Mouse (Mus musculus): ENCODE data around the gene Olig1. TPM values are rescaled to one million over a fixed set of nuclear protein-coding genes. Genes with fewer than 3 reads are reported as not detected.
A peak's percentile ranks its signal among the peaks of the same experiment; 100 is the strongest.

The Olig1 gene
- polyA plus RNA-seq (2015; fragmentation: Nextera tagmentation; extraction: Ambion mirVana): 0.07 and 0.09 TPM in 2 replicates

- Histone ChIP-seq H3K27ac (ENCODE audit: low read length) (no peak within 1 kb of the TSS), H3K4me3 (ENCODE audit: low read length) (peak within 1 kb of the TSS; percentile 50), H3K4me2 (ENCODE audit: low read depth, low read length) (peak within 1 kb of the TSS; percentile 82), H3K27me3 (ENCODE audit: control insufficient read depth, insufficient read depth, low read length) (peaks cover 87% of the 10 kb centered on the region), H3K9ac (ENCODE audit: low read length) (no peak within 1 kb of the TSS), H3K4me1 (ENCODE audit: control insufficient read depth, insufficient read depth, low read length) (peaks cover 6% of the 10 kb centered on the region; the same call in 1 of the 2 replicates), H3K36me3 (ENCODE audit: control insufficient read depth, insufficient read depth) (no peaks in the 10 kb centered on the region), H3K9me3 (replicated peaks; ENCODE audit: control insufficient read depth, low read length) (no peaks in the 10 kb centered on the region)
- under 1% methylated on average over 64 of the region's 64 CpGs for WGBS
- ATAC-seq (replicated peaks; ENCODE audit: extremely low read depth, insufficient read depth, low FRiP score): peak; percentile 69; the same call in 1 of the 2 replicates
Measured at GRCm38 (mm10) chr16:91269468-91270211, at the start of gene Olig1. Olig1 (plus strand) TSS chr16:91269772.

GRCm38 (mm10) chr16:91222171-91222642, 47.4 kb upstream of the Olig1 start:
- H3K9me3 ChIP-seq (replicated peaks; ENCODE audit: control insufficient read depth, low read length): peaks cover 4% of the 10 kb centered on the region
- peaks cover 16% of the 10 kb centered on the region for H3K4me1 ChIP-seq (ENCODE audit: control insufficient read depth, insufficient read depth, low read length)
- under 1% methylated on average over 25 of the region's 25 CpGs for WGBS
- H3K4me2 ChIP-seq (ENCODE audit: low read depth, low read length): peak overlapping the region; percentile 11; the same call in 1 of the 2 replicates
- H3K9ac ChIP-seq (ENCODE audit: low read length): no peak overlapping the region
- no peaks in the 10 kb centered on the region for H3K36me3 ChIP-seq (ENCODE audit: control insufficient read depth, insufficient read depth)
- H3K27me3 ChIP-seq (ENCODE audit: control insufficient read depth, insufficient read depth, low read length): peaks cover 98% of the 10 kb centered on the region
- no peak for ATAC-seq (replicated peaks; ENCODE audit: extremely low read depth, insufficient read depth, low FRiP score)
- peak overlapping the region; percentile 6 for H3K4me3 ChIP-seq (ENCODE audit: low read length)
- H3K27ac ChIP-seq (ENCODE audit: low read length): no peak overlapping the region

DNA sequence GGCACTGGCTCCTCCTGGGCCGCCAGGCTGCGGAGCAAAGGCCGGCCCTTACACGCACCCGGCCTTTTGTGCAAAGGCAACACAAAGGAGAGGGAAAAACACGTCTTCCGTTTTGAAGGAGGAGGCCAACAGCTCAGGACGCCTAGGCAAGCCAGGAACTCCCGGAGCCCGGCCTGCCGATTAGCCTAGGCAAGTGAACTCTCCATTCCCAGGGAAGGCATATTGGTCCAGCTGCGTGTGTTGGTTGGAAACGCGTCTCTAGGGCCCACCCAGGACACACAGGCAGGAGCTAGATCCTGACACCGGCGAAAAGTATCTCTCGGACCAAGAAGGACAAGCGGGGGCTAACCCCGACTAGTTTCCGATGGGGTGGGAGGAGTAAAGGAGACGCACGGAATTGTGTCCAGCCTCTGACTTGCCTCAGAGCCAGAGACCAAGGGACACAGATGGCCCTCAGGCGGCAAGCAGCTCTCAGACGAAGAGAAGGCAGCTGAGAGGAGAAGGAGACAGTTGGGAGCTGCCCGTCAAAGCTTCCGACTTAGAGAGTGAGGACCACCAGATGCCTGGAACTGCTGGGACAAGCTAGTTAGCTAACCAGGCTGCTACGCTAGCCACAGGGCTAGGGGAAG, 46.8 kb upstream of the Olig1 start:
- under 1% methylated on average over 27 of the region's 27 CpGs for WGBS
- no peak overlapping the region for H3K27ac ChIP-seq (ENCODE audit: low read length)
- H3K36me3 ChIP-seq (ENCODE audit: control insufficient read depth, insufficient read depth): no peaks in the 10 kb centered on the region
- H3K4me2 ChIP-seq (ENCODE audit: low read depth, low read length): peak overlapping the region; percentile 11; the same call in 1 of the 2 replicates
- peak overlapping the region; percentile 6 for H3K4me3 ChIP-seq (ENCODE audit: low read length)
- peaks cover 4% of the 10 kb centered on the region for H3K9me3 ChIP-seq (replicated peaks; ENCODE audit: control insufficient read depth, low read length)
- H3K27me3 ChIP-seq (ENCODE audit: control insufficient read depth, insufficient read depth, low read length): peaks cover 99% of the 10 kb centered on the region
- no peak overlapping the region for H3K9ac ChIP-seq (ENCODE audit: low read length)
- ATAC-seq (replicated peaks; ENCODE audit: extremely low read depth, insufficient read depth, low FRiP score): no peak
- H3K4me1 ChIP-seq (ENCODE audit: control insufficient read depth, insufficient read depth, low read length): peaks cover 17% of the 10 kb centered on the region

DNA sequence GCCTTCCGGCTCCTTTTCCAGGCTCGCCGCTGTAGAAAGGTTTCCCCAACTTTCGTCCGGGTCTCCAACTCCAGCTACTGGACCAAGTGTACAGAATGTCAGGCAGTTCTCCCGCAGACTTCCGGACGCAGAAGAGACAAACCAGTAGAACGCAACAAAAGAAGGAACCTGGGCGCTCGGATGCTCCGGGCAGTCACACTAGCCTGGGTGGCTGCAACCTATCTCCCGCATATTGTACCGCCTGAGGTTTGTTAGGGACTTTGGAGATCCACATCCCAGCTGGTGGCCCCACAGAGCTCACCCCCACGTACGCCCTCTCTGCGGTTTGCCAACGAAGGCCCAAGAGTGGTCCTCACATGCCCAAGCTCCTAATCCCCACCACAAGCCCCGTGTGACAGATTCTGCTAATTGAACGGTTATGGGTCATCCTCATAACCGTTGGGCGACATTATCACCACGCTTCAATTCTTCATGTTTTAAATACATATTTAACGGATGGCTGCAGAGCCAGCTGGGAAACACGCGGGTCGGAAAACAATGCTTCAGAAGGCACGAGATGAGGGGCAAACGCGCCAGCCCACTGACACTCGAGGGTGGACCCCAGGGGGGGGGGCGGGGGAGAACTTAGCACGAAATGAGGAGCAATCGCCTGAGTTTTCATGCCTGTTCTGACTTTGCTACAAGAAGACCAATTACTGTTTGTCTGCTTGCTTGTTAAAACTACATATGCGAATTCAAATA, 46.1 kb upstream of the Olig1 start:
- H3K9ac ChIP-seq (ENCODE audit: low read length): no peak overlapping the region
- H3K27me3 ChIP-seq (ENCODE audit: control insufficient read depth, insufficient read depth, low read length): peaks cover 100% of the 10 kb centered on the region
- WGBS: 3% methylated on average over 35 of the region's 35 CpGs
- no peak overlapping the region for H3K27ac ChIP-seq (ENCODE audit: low read length)
- H3K4me3 ChIP-seq (ENCODE audit: low read length): no peak overlapping the region
- H3K9me3 ChIP-seq (replicated peaks; ENCODE audit: control insufficient read depth, low read length): no peaks in the 10 kb centered on the region
- no peak for ATAC-seq (replicated peaks; ENCODE audit: extremely low read depth, insufficient read depth, low FRiP score)
- H3K36me3 ChIP-seq (ENCODE audit: control insufficient read depth, insufficient read depth): no peaks in the 10 kb centered on the region
- peaks cover 17% of the 10 kb centered on the region for H3K4me1 ChIP-seq (ENCODE audit: control insufficient read depth, insufficient read depth, low read length)
- H3K4me2 ChIP-seq (ENCODE audit: low read depth, low read length): no peak overlapping the region

- ATAC-seq (replicated peaks; ENCODE audit: extremely low read depth, insufficient read depth, low FRiP score): no peak
- no peaks in the 10 kb centered on the region for H3K9me3 ChIP-seq (replicated peaks; ENCODE audit: control insufficient read depth, low read length)
- peaks cover 100% of the 10 kb centered on the region for H3K27me3 ChIP-seq (ENCODE audit: control insufficient read depth, insufficient read depth, low read length)
- H3K4me2 ChIP-seq (ENCODE audit: low read depth, low read length): no peak overlapping the region
- H3K9ac ChIP-seq (ENCODE audit: low read length): no peak overlapping the region
- no peak overlapping the region for H3K27ac ChIP-seq (ENCODE audit: low read length)
- H3K36me3 ChIP-seq (ENCODE audit: control insufficient read depth, insufficient read depth): no peaks in the 10 kb centered on the region
- H3K4me1 ChIP-seq (ENCODE audit: control insufficient read depth, insufficient read depth, low read length): peaks cover 17% of the 10 kb centered on the region
- WGBS: 9% methylated on average over 10 of the region's 10 CpGs
- no peak overlapping the region for H3K4me3 ChIP-seq (ENCODE audit: low read length)
Measured at GRCm38 (mm10) chr16:91224068-91224402, 45.5 kb upstream of the Olig1 start.

DNA sequence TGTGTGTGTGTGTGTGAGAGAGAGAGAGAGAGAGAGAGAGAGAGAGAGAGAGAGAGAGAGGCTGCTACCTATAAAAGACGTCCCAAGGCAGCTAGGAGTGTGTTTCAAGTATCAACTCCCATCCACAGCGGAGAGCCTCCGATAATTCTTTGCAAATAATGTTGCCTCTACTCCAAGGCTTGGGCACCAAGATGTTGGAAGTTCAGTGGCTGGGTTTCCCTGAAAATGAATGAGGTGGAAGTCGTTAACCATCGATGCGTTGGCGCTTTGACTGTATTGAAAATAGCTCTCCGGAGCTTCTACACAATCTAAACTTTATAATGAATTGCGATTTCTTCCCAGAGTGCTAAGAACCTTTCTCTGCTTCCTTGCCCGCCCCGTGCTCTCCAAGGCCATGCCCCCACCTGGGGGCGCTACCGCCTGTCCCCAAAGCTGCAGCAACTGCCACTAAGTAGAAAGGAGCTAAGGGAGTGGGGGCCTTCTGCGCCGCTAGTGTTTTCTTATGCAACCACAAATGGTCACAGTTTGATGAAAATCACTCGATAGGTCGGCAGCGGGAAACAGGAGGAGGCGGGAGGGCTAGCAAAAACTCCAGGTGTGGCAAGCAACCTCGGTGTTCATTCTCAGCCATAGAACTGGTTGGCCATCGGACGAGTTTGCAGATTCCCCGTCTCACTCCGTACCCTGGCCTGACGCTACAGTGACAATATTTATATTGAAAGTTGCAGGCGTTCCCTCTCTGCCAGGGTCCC, 44.9 kb upstream of the Olig1 start:
- no peaks in the 10 kb centered on the region for H3K36me3 ChIP-seq (ENCODE audit: control insufficient read depth, insufficient read depth)
- peaks cover 100% of the 10 kb centered on the region for H3K27me3 ChIP-seq (ENCODE audit: control insufficient read depth, insufficient read depth, low read length)
- no peak for ATAC-seq (replicated peaks; ENCODE audit: extremely low read depth, insufficient read depth, low FRiP score)
- no peak overlapping the region for H3K9ac ChIP-seq (ENCODE audit: low read length)
- no peak overlapping the region for H3K27ac ChIP-seq (ENCODE audit: low read length)
- H3K4me3 ChIP-seq (ENCODE audit: low read length): peak overlapping the region; percentile 43
- H3K9me3 ChIP-seq (replicated peaks; ENCODE audit: control insufficient read depth, low read length): no peaks in the 10 kb centered on the region
- H3K4me1 ChIP-seq (ENCODE audit: control insufficient read depth, insufficient read depth, low read length): peaks cover 17% of the 10 kb centered on the region
- H3K4me2 ChIP-seq (ENCODE audit: low read depth, low read length): peak overlapping the region; percentile 56
- under 1% methylated on average over 26 of the region's 26 CpGs for WGBS

GRCm38 (mm10) chr16:91225233-91226037, 44.1 kb upstream of the Olig1 start, which contains the start of gene Olig2:
Olig2 (plus strand) TSS chr16:91225457.
- Histone ChIP-seq H3K36me3 (ENCODE audit: control insufficient read depth, insufficient read depth) (no peaks in the 10 kb centered on the region), H3K9me3 (replicated peaks; ENCODE audit: control insufficient read depth, low read length) (no peaks in the 10 kb centered on the region), H3K4me1 (ENCODE audit: control insufficient read depth, insufficient read depth, low read length) (peaks cover 17% of the 10 kb centered on the region), H3K27me3 (ENCODE audit: control insufficient read depth, insufficient read depth, low read length) (peaks cover 100% of the 10 kb centered on the region), H3K4me3 (ENCODE audit: low read length) (peak within 1 kb of the TSS; percentile 43), H3K27ac (ENCODE audit: low read length) (no peak within 1 kb of the TSS), H3K9ac (ENCODE audit: low read length) (no peak within 1 kb of the TSS), H3K4me2 (ENCODE audit: low read depth, low read length) (peak within 1 kb of the TSS; percentile 56)
- under 1% methylated on average over 53 of the region's 53 CpGs for WGBS
- 0 out of 2 replicates have a peak, but pooled peaks have one; percentile 57 for ATAC-seq (replicated peaks; ENCODE audit: extremely low read depth, insufficient read depth, low FRiP score)
